Mouse (Mus musculus) limb, embryonic 12.5 days (tissue): ENCODE data around the gene Prr12. TPM values are rescaled to one million over a fixed set of nuclear protein-coding genes. Genes with fewer than 3 reads are reported as not detected.

Source experiments
- ATAC-seq: fragments of 200-750 bp; cut with Nextera tagmentation; 2 replicates; pipeline ENCODE4 v1.8.0; 2017; ENCODE audit warnings: low read depth, moderate TSS enrichment; ENCODE audit not compliant: insufficient number of reproducible peaks, insufficient read depth, low FRiP score, low TSS enrichment
- H3K27ac ChIP-seq: fragments of 300-500 bp; sonication (generic); 2 replicates; pipeline ENCODE4 v1.5.1; 2016; ENCODE audit warnings: mild to moderate bottlenecking, moderate library complexity
- H3K27me3 ChIP-seq: fragments of 300-500 bp; sonication (generic); 2 replicates; pipeline ENCODE4 v1.6.1; 2016; ENCODE audit warnings: mild to moderate bottlenecking, moderate library complexity
- H3K36me3 ChIP-seq: fragments of 300-500 bp; sonication (generic); 2 replicates; pipeline ENCODE4 v1.6.1; 2016; ENCODE audit warnings: mild to moderate bottlenecking, moderate library complexity
- H3K4me1 ChIP-seq: fragments of 300-500 bp; sonication (generic); replicated peaks from 2 replicates; pipeline ENCODE4 v1.6.1; 2016
- H3K4me2 ChIP-seq: fragments of 300-500 bp; sonication (generic); 2 replicates; pipeline ENCODE4 v1.6.1; 2016; ENCODE audit warnings: mild to moderate bottlenecking, moderate library complexity
- H3K4me3 ChIP-seq: fragments of 300-500 bp; sonication (generic); replicated peaks from 2 replicates; pipeline ENCODE4 v1.5.1; 2016; ENCODE audit warnings: mild to moderate bottlenecking
- H3K9ac ChIP-seq: fragments of 300-500 bp; sonication (generic); replicated peaks from 2 replicates; pipeline ENCODE4 v1.6.1; 2016; ENCODE audit warnings: mild to moderate bottlenecking, moderate library complexity
- H3K9me3 ChIP-seq: fragments of 300-500 bp; sonication (generic); 2 replicates; pipeline ENCODE4 v1.6.1; 2016; ENCODE audit warnings: mild to moderate bottlenecking, moderate library complexity
- WGBS: fragments of 180-500 bp; shearing (Covaris S2); methylation state at CpG from one replicate; pipeline ENCODE4 v1.1.7; 2016; 5-methylcytosine and 5-hydroxymethylcytosine counted together
- polyA plus RNA-seq: library from polyadenylated mRNA; unstranded; fragments of >200 nt; fragmentation: Nextera tagmentation; extraction: Ambion mirVana; gene quantifications from 2 replicates; pipeline ENCODE4 v1.2.1, GENCODE M21; 2016

Prr12 gene
- polyA plus RNA-seq, 1 experiment from 2014 or later, result 15.0 TPM

- H3K27me3 ChIP-seq, result no peaks in the 10 kb centered on the region
- peak overlapping the region; percentile 69; the same call in 1 of the 2 replicates for H3K4me2 ChIP-seq
- H3K9me3 ChIP-seq, result no peaks in the 10 kb centered on the region
- H3K27ac ChIP-seq, result no peak overlapping the region
- H3K9ac ChIP-seq, result no peak overlapping the region
- ATAC-seq, result no peak
- H3K4me1 ChIP-seq, result peaks cover 30% of the 10 kb centered on the region
- WGBS, result 89% methylated on average over 6 of the region's 6 CpGs
- peak overlapping the region; percentile 62; the same call in 1 of the 2 replicates for H3K4me3 ChIP-seq
- H3K36me3 ChIP-seq, result 0 out of 2 replicates have a peak, but pooled peaks cover 7% of the 10 kb centered on the region
Observed at GRCm38 (mm10) chr7:45060632-45061122, 8.0 kb upstream of the Prr12 start.

- Histone ChIP-seq H3K36me3 (0 out of 2 replicates have a peak, but pooled peaks cover 7% of the 10 kb centered on the region), H3K4me1 (peaks cover 33% of the 10 kb centered on the region), H3K27me3 (no peaks in the 10 kb centered on the region), H3K27ac (peak overlapping the region; percentile 62), H3K4me2 (peak overlapping the region; percentile 23; the same call in 1 of the 2 replicates), H3K9me3 (no peaks in the 10 kb centered on the region), H3K9ac (peak overlapping the region; percentile 28; the same call in 1 of the 2 replicates), H3K4me3 (no peak overlapping the region)
- 81% methylated on average over 10 of the region's 10 CpGs for WGBS
- ATAC-seq, result no peak
Observed at GRCm38 (mm10) chr7:45058607-45059571, 6.2 kb upstream of the Prr12 start.

DNA sequence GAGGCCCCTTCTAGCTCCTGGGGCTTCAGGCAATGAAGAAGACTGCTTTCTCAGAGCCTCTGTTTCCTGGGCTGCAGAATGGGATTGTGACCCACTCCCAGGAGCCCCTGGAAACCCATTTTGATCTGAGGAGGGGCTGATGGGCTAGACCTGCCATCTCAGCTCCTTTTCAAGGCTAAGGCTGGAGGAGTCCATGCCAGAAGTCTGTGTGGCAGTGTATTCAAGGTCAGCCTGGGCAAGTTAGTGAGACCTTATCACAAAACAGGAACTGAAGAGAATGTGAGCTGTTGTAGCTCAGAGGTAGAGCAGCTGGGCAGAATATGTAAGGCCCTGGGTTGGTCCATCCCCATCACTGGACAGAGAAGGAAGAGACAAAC is 4.3 kb upstream of the Prr12 start:
- Histone ChIP-seq H3K4me1 (peaks cover 26% of the 10 kb centered on the region), H3K27ac (no peak overlapping the region), H3K9ac (no peak overlapping the region), H3K27me3 (no peaks in the 10 kb centered on the region), H3K36me3 (0 out of 2 replicates have a peak, but pooled peaks cover 7% of the 10 kb centered on the region), H3K4me2 (no peak overlapping the region), H3K4me3 (no peak overlapping the region), H3K9me3 (no peaks in the 10 kb centered on the region)
- ATAC-seq, result no peak

GRCm38 (mm10) chr7:45056329-45056971 is 3.8 kb upstream of the Prr12 start:
- H3K9ac ChIP-seq, result no peak overlapping the region

DNA sequence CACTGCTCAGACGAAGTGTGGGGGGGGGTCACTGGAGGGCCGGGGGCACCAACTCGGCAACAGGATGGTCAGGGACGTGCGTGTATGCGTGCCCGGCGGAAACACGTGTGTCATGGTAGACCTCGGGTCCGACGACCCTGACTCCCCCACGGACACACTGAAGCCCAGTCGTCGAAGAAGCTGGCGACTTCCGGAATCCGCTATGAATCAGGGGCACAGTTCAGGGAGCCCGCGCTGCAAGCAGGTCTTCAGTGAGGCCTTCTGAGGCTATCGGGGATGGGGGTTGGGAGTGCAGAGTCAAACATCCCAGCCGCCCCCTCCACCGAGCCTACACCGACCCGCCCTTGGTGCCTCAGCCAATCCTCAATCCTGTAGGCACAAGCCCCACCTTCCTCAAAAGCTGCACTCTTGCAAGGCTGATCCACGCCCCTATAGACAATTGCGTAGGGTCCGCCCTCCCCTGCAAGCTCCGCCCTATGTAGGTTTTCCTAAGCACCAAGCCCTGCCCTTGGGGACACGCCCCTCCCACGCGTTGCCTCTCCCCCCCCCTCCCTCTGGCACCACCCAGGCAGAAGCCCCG is 1.3 kb upstream of the Prr12 start:
- peak overlapping the region; percentile 97 for H3K4me2 ChIP-seq
- ATAC-seq, result peak; percentile 95
- peaks cover 26% of the 10 kb centered on the region for H3K4me1 ChIP-seq
- no peaks in the 10 kb centered on the region for H3K27me3 ChIP-seq
- H3K9ac ChIP-seq, result peak overlapping the region; percentile 92
- peak overlapping the region; percentile 99 for H3K27ac ChIP-seq
- under 1% methylated on average over 33 of the region's 33 CpGs for WGBS
- no peaks in the 10 kb centered on the region for H3K9me3 ChIP-seq
- peaks cover 26% of the 10 kb centered on the region for H3K36me3 ChIP-seq
- H3K4me3 ChIP-seq, result peak overlapping the region; percentile 86

More at GRCm38 (mm10) chr7:45056329-45056971, 3.8 kb upstream of the Prr12 start:
- peaks cover 28% of the 10 kb centered on the region for H3K4me1 ChIP-seq
- H3K4me3 ChIP-seq, result no peak overlapping the region
- H3K27ac ChIP-seq, result no peak overlapping the region
- ATAC-seq, result no peak
- no peaks in the 10 kb centered on the region for H3K27me3 ChIP-seq
- H3K4me2 ChIP-seq, result no peak overlapping the region
- H3K36me3 ChIP-seq, result 0 out of 2 replicates have a peak, but pooled peaks cover 7% of the 10 kb centered on the region
- 72% methylated on average over 14 of the region's 14 CpGs for WGBS
- H3K9me3 ChIP-seq, result no peaks in the 10 kb centered on the region

DNA sequence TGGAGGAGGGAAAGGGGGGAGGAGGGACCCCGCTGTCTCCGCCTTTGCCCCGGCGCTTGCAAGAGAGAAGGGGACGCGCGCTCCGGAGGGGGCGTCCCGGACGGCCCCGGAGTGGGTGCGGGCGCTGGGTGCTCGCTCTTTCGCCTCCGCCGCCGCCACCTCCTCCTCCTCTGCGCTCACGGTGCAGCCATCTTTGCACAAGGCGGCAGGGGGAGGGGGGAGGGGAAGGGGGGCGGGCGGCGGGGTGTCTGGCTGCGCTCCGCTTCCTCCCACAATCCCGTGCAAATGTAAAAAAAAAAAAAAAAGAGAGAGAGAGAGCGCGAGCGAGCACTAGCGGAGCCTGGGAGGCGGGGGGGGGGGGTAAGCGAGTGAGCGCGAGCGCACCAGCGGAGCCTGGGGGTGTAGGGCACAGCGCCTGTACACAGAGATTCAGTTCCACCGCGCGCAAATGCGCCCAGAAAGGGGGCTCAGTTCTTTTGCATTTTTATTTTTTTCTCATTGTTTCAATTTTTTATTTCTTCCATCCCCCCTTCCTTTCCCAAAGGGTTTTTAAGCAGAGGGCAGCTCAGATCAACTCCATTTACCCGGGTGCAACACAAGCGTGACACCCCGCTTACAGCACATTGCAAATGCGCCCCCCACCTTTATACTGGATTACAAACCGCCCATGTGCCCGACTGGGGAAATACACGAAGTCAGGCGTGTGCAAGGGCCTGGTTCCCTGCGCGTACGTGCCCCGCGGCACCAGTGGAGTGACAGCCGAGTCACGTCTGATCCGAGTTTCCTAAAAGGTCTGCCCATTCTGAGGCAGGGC is 643 bp upstream of the Prr12 start:
- H3K9ac ChIP-seq, result peak overlapping the region; percentile 92
- peak overlapping the region; percentile 99 for H3K27ac ChIP-seq
- H3K9me3 ChIP-seq, result no peaks in the 10 kb centered on the region
- peaks cover 21% of the 10 kb centered on the region for H3K4me1 ChIP-seq
- H3K27me3 ChIP-seq, result no peaks in the 10 kb centered on the region
- H3K4me3 ChIP-seq, result peak overlapping the region; percentile 86
- ATAC-seq, result peak; percentile 44
- peaks cover 28% of the 10 kb centered on the region for H3K36me3 ChIP-seq
- H3K4me2 ChIP-seq, result peak overlapping the region; percentile 97
- WGBS, result 0% methylated on average over 29 of the region's 59 CpGs

DNA sequence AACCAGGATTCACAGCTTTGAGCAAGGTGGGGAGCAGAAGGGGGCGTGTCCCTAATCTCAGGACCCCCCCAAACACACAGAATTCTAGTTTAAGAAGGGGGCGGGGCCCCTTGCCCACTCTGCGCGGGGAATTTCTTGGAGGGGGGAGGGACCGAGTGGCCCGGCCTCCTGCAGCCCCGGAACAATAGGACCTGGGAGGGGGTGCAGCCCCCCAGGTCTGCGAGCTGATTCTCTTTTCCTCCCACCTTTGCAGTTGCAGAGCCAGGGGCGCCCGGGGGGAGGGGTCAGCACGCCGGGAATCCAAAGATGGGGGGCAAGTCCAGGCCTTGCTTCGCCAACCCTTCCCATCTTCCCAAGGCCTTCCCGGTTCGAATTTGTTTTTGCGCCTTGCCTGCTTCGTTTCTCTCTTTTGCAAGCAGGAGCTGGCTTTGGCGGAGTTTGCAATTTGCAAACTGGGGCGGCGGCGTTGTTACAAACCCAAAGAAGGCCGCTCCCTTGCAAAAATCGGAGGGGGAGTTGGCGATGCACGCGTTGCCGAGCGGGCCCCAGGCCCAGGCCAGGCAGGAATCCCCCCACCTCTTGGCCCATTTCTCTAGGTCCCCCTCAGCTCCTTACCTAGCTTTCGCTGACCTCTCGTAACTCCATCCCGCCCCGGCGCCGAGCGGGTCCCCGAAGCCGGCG is 360 bp downstream of the Prr12 start:
- no peaks in the 10 kb centered on the region for H3K9me3 ChIP-seq
- H3K27ac ChIP-seq, result peak overlapping the region; percentile 99
- peak overlapping the region; percentile 86 for H3K4me3 ChIP-seq
- no peaks in the 10 kb centered on the region for H3K27me3 ChIP-seq
- peak overlapping the region; percentile 92 for H3K9ac ChIP-seq
- peaks cover 21% of the 10 kb centered on the region for H3K4me1 ChIP-seq
- no peak for ATAC-seq
- H3K4me2 ChIP-seq, result peak overlapping the region; percentile 97
- 2% methylated on average over 38 of the region's 38 CpGs for WGBS
- H3K36me3 ChIP-seq, result peaks cover 36% of the 10 kb centered on the region

DNA sequence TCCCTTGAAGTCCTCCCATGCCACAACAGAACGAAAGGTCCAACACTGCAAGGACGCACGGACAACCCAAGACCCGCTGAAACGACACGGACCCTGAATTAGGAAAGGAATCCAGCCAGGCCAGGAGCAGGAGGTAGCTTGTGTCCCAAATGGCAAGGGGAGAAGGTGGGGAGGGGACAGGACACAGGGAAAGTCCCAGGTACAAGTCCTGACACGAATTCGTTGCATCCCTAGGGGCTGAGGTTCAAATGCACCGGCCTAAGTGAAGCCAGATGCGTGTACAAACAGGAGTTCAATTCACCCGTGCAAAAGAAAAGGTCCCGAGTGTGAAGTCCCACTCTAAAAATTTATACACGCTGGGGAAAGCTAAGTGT is 1.1 kb downstream of the Prr12 start:
- no peaks in the 10 kb centered on the region for H3K27me3 ChIP-seq
- H3K27ac ChIP-seq, result peak overlapping the region; percentile 99
- H3K9ac ChIP-seq, result peak overlapping the region; percentile 92
- no peaks in the 10 kb centered on the region for H3K9me3 ChIP-seq
- peaks cover 43% of the 10 kb centered on the region for H3K36me3 ChIP-seq
- peaks cover 23% of the 10 kb centered on the region for H3K4me1 ChIP-seq
- 2% methylated on average over 13 of the region's 13 CpGs for WGBS
- no peak for ATAC-seq
- H3K4me2 ChIP-seq, result peak overlapping the region; percentile 97
- H3K4me3 ChIP-seq, result peak overlapping the region; percentile 86

DNA sequence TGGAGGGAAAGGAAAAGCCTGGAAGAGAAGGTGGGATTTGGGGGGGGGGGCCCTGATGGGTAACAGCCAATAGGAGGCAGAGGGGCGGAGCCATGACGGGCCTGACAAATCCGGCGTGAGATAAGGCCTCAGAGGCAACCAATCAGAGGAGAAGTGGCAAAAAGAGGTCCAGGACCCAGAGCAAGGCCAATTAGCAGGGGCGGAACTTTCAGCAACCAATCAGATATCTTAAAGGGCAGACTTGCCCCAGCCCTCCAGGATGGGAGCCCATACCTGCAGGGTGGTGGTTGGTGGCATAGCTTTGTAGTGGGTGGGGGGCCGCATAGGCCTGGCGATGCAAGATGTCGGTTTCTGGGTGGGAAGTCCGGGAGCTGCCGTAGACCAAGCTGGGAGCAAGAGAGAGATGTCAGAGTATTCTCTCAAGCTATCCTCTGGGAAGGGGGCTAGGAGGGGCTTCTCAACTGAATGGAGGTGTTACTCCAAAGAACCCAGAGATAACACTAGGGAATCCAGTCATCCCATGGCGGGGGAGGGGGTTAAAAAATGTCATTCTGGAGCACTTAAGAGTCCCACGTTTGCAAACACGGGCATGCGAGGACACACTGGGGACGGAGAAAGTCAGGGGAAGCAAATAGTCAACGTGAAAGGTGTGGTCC is 1.6 kb downstream of the Prr12 start:
- H3K36me3 ChIP-seq, result peaks cover 48% of the 10 kb centered on the region
- 3% methylated on average over 15 of the region's 16 CpGs for WGBS
- ATAC-seq, result no peak

More for the DNA sequence above, 1.6 kb downstream of the Prr12 start:
- peak overlapping the region; percentile 86 for H3K4me3 ChIP-seq
- H3K4me1 ChIP-seq, result peaks cover 23% of the 10 kb centered on the region
- H3K27ac ChIP-seq, result peak overlapping the region; percentile 99
- H3K4me2 ChIP-seq, result peak overlapping the region; percentile 97
- peak overlapping the region; percentile 92 for H3K9ac ChIP-seq
- no peaks in the 10 kb centered on the region for H3K9me3 ChIP-seq
- no peaks in the 10 kb centered on the region for H3K27me3 ChIP-seq
